Mouse (Mus musculus) forebrain, embryonic 11.5 days (tissue): ENCODE measurements around the gene Kcnh4. TPM values are rescaled to one million over a fixed set of nuclear protein-coding genes. Genes with fewer than 3 reads are reported as not detected.

Experiments
- ATAC-seq: fragments of 200-750 bp; cut with Nextera tagmentation; replicated peaks from 2 replicates; pipeline ENCODE4 v1.8.0; 2017; ENCODE audit warnings: moderate TSS enrichment; ENCODE audit not compliant: low FRiP score
- DNase-seq: peaks from one replicate; pipeline ENCODE4 v3.0.0-alpha.2; 2017; ENCODE audit warnings: low spot score
- H3K27ac ChIP-seq: fragments of 300-500 bp; sonication (generic); 2 replicates; pipeline ENCODE4 v1.5.1; 2014; ENCODE audit warnings: low read depth, low read length
- H3K27me3 ChIP-seq: fragments of 300-500 bp; sonication (generic); 2 replicates; pipeline ENCODE4 v1.6.1; 2014; ENCODE audit warnings: mild to moderate bottlenecking, low read length, mixed read lengths; ENCODE audit not compliant: control insufficient read depth, insufficient read depth
- H3K36me3 ChIP-seq: fragments of 300-500 bp; sonication (generic); 2 replicates; pipeline ENCODE4 v1.6.1; 2014; ENCODE audit warnings: mild to moderate bottlenecking, low read length, moderate library complexity, mixed read lengths; ENCODE audit not compliant: control insufficient read depth, insufficient read depth
- H3K4me1 ChIP-seq: fragments of 300-500 bp; sonication (generic); replicated peaks from 2 replicates; pipeline ENCODE4 v1.6.1; 2014; ENCODE audit warnings: low read length, mixed read lengths; ENCODE audit not compliant: control insufficient read depth, insufficient read depth
- H3K4me2 ChIP-seq: fragments of 300-500 bp; sonication (generic); 2 replicates; pipeline ENCODE4 v1.6.1; 2014; ENCODE audit warnings: low read depth, mild to moderate bottlenecking, low read length, moderate library complexity, mixed read lengths; ENCODE audit not compliant: severe bottlenecking
- H3K4me3 ChIP-seq: fragments of 300-500 bp; sonication (generic); 2 replicates; pipeline ENCODE4 v1.5.1; 2014; ENCODE audit warnings: low read depth, low read length
- H3K9ac ChIP-seq: fragments of 300-500 bp; sonication (generic); 2 replicates; pipeline ENCODE4 v1.6.1; 2014; ENCODE audit warnings: low read length
- H3K9me3 ChIP-seq: fragments of 300-500 bp; sonication (generic); 2 replicates; pipeline ENCODE4 v1.6.1; 2016; ENCODE audit warnings: low read length, mixed read lengths; ENCODE audit not compliant: control insufficient read depth
- WGBS: fragments of 180-500 bp; shearing (Covaris S2); extraction: QIAGEN DNeasy Blood & Tissue Kit; methylation state at CpG from one replicate; pipeline ENCODE4 v1.1.7; 2014; 5-methylcytosine and 5-hydroxymethylcytosine counted together
- polyA plus RNA-seq: library from polyadenylated mRNA; unstranded; fragments of >200 nt; fragmentation: Nextera tagmentation; extraction: Ambion mirVana; gene quantifications from 2 replicates; pipeline ENCODE4 v1.2.1, GENCODE M21; 2014

The Kcnh4 gene
- polyA plus RNA-seq, 1 experiment from 2014 or later = 2.7 TPM

DNA sequence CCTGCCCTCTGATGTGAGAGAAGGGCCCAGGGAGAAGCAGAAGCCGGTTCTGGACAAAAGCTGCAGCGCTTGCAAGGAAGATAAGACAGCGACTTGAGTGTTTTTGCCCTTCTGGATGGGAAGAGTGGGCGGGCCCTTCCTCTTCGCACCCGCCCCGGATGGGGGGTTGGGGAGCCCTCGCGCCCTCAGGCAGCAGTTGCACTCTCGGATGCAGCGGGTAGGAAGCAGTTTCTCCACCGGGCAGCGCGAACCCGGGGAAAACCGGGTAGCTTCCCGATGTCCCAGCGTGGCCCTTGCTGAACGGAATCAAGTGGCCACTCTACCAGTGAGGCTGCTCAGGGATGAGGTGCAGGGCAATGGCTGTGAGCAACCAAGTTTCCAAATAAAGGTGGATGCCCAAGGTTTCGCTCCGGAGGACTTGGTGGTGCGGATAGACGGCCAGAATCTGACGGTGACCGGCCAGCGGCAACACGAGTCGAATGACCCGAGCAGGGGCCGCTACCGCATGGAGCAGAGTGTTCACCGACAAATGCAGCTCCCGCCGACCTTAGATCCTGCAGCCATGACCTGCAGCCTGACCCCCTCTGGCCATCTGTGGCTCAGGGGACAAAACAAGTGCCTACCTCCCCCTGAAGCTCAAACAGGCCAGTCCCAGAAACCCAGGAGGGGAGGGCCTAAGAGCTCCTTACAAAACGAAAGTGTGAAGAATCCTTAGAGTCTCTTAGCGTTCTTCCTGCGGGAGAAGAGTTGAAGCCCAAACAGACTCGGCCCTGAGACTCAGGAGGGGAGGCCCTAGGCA lies 45.8 kb downstream of the Kcnh4 start, which contains the start of gene Hspb9:
Gene Hspb9, plus strand, starts transcription at position 116 of the 799 bp plus-strand sequence.
- Histone ChIP-seq H3K4me1 (peaks cover 12% of the 10 kb centered on the region), H3K27me3 (no peaks in the 10 kb centered on the region), H3K4me2 (peak within 1 kb of the TSS; percentile 79), H3K4me3 (peak within 1 kb of the TSS; percentile 96; the same call in 1 of the 2 replicates), H3K9ac (peak within 1 kb of the TSS; percentile 48), H3K36me3 (peaks cover 5% of the 10 kb centered on the region; the same call in 1 of the 2 replicates), H3K27ac (peak within 1 kb of the TSS; percentile 7; the same call in 1 of the 2 replicates), H3K9me3 (no peaks in the 10 kb centered on the region)
- DNase-seq (peak; percentile 79), ATAC-seq (0 out of 2 replicates have a peak, but pooled peaks have one; percentile 30)
- WGBS = 3% methylated on average over 38 of the region's 38 CpGs

DNA sequence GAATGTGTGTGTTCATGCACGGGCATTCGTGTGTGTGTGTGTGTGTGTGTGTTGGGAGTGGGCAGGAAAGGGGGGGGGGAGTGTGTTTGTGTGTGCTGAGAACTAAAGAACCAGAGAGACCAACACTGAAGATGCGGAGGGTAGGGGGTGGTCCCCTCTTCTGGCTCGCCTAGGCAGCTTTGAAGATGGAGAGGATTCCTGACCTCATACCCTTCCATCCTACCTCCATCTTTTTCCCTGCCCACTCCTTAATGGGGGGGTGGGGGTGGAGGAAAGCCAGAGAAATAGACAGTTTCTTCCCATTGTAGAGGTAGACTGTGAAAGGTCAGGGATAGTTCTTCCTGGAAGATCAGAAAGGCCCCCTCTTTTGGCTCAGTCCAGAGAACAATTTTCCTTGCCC lies 46.6 kb downstream of the Kcnh4 start:
- Histone ChIP-seq H3K4me3 (no peak overlapping the region), H3K9ac (peak overlapping the region; percentile 48; the same call in 1 of the 2 replicates), H3K36me3 (peaks cover 6% of the 10 kb centered on the region; the same call in 1 of the 2 replicates), H3K27me3 (no peaks in the 10 kb centered on the region), H3K4me1 (peaks cover 12% of the 10 kb centered on the region), H3K4me2 (no peak overlapping the region; the same call in 1 of the 2 replicates), H3K9me3 (no peaks in the 10 kb centered on the region), H3K27ac (no peak overlapping the region)
- 55% methylated on average over 4 of the region's 4 CpGs for WGBS
- no peak for DNase-seq
- no peak for ATAC-seq

DNA sequence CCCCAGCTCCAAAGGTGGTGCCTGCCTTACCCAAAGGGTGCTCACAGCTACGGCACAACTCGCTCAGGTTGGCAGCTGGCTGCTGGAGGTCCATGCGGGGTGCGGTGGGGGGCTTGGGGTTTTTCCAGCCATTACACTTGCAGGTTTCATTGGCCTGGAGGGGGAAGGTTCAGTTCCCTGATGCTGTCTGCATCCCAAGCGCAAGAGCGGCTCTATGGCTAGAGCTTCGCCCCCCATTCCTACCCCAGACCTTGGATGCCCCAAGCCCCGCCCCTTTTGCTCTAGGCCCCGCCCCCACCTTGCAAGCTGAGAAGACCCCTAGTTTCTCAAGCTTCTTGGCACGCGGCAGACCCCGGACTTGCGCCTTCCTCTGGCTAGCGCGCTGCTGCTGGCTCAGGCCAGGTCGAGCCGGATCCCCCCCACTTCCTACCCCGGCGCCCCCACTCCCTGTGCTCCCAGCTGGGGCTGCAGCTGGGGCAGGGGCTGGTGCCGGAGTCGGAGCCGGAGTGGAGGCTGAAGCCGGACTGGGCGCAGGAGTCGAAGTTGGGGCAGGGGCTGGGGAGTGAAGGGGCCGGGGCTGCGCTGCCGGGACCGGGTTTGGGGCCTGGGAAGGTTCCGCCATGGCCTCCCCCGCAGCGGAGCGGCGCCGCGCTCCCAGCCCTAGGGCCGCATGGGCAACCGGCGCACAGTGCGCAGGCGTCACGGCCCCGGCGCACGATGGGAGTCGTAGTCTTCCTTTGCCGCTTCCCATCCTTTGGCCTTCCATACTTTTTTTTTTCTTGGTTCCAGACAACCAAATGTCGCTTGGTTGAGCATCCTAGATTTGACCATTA lies 47.7 kb downstream of the Kcnh4 start, which contains the start of gene Kat2a:
Gene Kat2a, minus strand, starts transcription at position 683 of the 833 bp plus-strand sequence.
- ATAC-seq (peak; percentile 88), DNase-seq (peak; percentile 90)
- Histone ChIP-seq H3K27ac (peak within 1 kb of the TSS; percentile 74), H3K4me3 (peak within 1 kb of the TSS; percentile 96), H3K4me1 (peaks cover 12% of the 10 kb centered on the region), H3K9ac (peak within 1 kb of the TSS; percentile 99), H3K4me2 (peak within 1 kb of the TSS; percentile 79), H3K36me3 (peaks cover 6% of the 10 kb centered on the region; the same call in 1 of the 2 replicates), H3K9me3 (no peaks in the 10 kb centered on the region), H3K27me3 (no peaks in the 10 kb centered on the region)
- WGBS = 1% methylated on average over 48 of the region's 48 CpGs

DNA sequence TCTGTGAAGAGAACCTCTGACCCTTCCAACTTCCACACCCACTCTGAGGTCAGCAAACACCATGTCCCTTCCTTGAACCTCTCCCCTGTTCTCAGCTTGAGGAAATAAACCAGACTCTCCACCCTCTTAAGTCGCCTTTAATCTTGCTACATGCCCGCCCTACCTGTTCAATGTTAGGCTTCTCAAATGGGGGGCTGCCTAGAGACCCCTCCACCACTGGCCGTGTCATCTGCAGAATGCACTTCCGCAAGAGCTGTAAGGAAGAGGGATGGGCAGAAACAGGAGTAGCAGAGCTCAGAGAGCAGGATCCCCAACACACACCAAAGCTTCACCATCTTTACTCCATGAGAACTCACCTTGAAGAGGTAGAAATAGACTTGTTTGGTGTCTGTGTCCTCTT lies 48.8 kb downstream of the Kcnh4 start:
- DNase-seq (no peak), ATAC-seq (no peak)
- Histone ChIP-seq H3K9me3 (no peaks in the 10 kb centered on the region), H3K27me3 (no peaks in the 10 kb centered on the region), H3K4me1 (peaks cover 12% of the 10 kb centered on the region), H3K9ac (no peak overlapping the region), H3K36me3 (peaks cover 9% of the 10 kb centered on the region; the same call in 1 of the 2 replicates), H3K4me3 (no peak overlapping the region), H3K4me2 (peak overlapping the region; percentile 79; the same call in 1 of the 2 replicates), H3K27ac (no peak overlapping the region)
- 96% methylated on average over 4 of the region's 4 CpGs for WGBS

DNA sequence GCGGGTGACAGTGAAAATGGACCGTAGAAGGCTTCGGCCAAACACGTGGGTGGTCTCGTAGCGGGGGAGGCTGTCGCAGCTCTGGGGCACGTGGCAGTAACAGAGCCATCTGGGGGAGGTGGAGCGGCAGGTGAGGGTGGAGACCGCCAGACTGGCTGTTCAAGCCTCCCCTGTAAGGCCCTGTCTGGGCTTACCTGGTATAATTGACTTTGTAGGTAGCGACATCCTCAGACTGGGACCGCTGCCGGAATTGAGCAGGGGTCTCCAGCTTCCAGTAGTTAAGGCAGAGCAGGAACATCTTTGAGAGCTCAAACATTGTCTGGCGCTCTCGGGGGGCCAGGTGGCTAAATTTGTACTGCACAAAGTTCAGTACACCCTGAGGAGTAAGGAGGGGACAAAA lies 49.2 kb downstream of the Kcnh4 start:
- Histone ChIP-seq H3K4me1 (peaks cover 12% of the 10 kb centered on the region), H3K27ac (no peak overlapping the region), H3K9me3 (no peaks in the 10 kb centered on the region), H3K4me2 (no peak overlapping the region), H3K36me3 (peaks cover 9% of the 10 kb centered on the region; the same call in 1 of the 2 replicates), H3K27me3 (no peaks in the 10 kb centered on the region), H3K4me3 (no peak overlapping the region), H3K9ac (no peak overlapping the region)
- no peak for DNase-seq
- WGBS = 95% methylated on average over 15 of the region's 15 CpGs
- ATAC-seq = no peak

DNA sequence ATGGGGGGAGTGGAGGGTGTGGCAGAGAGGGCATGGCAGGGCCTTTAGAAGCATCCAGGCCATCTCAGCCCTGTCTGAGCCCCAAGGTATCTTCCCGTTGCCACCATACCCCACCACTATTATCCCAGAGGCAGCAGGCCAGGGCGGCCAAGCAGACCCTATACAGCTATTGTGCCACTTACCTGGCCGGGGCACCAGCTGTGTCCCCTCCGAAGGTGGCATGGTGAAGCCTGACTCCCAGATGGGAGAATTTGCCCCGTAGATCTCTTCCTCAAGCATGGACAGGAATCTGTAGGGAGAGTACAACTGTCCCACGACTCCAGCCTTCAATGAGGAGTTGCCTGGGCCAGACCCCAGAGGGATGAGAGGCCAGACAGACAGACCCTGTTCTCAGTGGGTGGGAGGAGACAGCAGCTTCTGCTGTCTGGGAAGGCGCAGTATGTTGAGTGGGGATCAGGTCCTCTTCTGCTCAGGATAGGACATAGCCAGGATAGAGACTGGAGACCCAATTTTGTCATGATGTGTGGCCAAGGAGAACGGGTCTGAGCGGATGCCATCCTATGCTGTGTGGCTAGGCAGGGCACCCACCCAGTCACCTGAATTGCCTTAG lies 50.4 kb downstream of the Kcnh4 start:
- Histone ChIP-seq H3K4me2 (no peak overlapping the region), H3K36me3 (peaks cover 9% of the 10 kb centered on the region; the same call in 1 of the 2 replicates), H3K27me3 (no peaks in the 10 kb centered on the region), H3K27ac (no peak overlapping the region), H3K4me3 (no peak overlapping the region), H3K9ac (no peak overlapping the region), H3K9me3 (no peaks in the 10 kb centered on the region), H3K4me1 (peaks cover 10% of the 10 kb centered on the region)
- DNase-seq (no peak), ATAC-seq (no peak)
- WGBS = 89% methylated on average over 9 of the region's 9 CpGs

DNA sequence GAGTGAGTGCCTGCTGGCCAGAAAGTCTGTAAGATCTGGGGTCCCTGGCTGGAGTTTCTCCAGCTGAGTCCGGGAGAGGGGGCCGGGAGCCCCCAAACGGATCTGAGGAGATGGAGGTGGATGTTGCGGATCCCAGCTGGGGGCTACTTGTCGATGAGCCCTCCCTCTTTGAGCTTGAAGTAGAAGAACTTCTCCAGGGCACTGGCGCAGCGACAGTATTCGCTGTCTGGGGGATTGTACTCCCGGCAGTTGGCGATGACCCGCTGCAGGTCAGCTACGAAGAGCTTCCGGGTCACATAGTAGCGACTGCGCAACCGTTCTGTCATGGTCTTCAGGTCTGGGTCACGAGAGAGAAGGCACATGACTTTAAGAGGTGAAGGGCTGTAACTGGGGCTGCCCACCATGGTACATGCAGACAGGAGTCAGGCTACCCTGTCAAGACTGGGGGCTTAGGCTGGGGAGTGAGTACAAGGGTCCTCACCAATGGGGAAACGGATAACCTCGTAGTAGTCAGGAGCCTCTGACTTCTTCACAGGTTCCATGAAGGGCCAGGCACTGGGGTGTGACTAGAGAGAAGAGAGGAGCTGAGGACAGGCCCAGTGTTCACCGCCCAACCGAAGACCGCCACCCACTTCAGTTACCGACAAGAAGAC lies 54.5 kb downstream of the Kcnh4 start:
- ATAC-seq = no peak
- peaks cover 9% of the 10 kb centered on the region; the same call in 1 of the 2 replicates for H3K36me3 ChIP-seq
- H3K9me3 ChIP-seq = no peaks in the 10 kb centered on the region
- H3K4me1 ChIP-seq = 0 out of 2 replicates have a peak, but pooled peaks cover 2% of the 10 kb centered on the region
- no peak overlapping the region for H3K4me3 ChIP-seq
- no peak for DNase-seq
- WGBS = 95% methylated on average over 23 of the region's 23 CpGs
- no peaks in the 10 kb centered on the region for H3K27me3 ChIP-seq
- H3K4me2 ChIP-seq = no peak overlapping the region
- no peak overlapping the region for H3K9ac ChIP-seq
- no peak overlapping the region for H3K27ac ChIP-seq
